Mouse (Mus musculus): ENCODE data around the gene Cd209f.
"Not testable (repeated sequence)": the region's sequence is repeated elsewhere in the genome, so short reads cannot be mapped to it uniquely, and the experiment has no call there.

GRCm38 (mm10) chr8:4087180-4087722, 18.4 kb downstream of the Cd209f start:
- not testable (repeated sequence) for TF ChIP-seq TAL1, GATA1 (IDR thresholded peaks at IDR 0.05; ENCODE audit: low read length)
